Mouse (Mus musculus): Measurements from ENCODE around the gene Sf3b3.

GRCm38 (mm10) chr8:110818593-110818992, 28.0 kb downstream of the Sf3b3 start:
- no peak for TF ChIP-seq CTCF (IDR thresholded peaks at IDR 0.05; ENCODE audit: control insufficient read depth, insufficient read depth, insufficient read length)
- no peak for TF ChIP-seq USF1 (IDR thresholded peaks at IDR 0.05; ENCODE audit: low read depth)
- TF ChIP-seq CEBPB (IDR thresholded peaks at IDR 0.05; ENCODE audit: low read depth) = no peak
- no peak for TF ChIP-seq MYOG (IDR thresholded peaks at IDR 0.05; ENCODE audit: control insufficient read depth, extremely low read depth, insufficient read length)
- no peak for TF ChIP-seq MAX (IDR thresholded peaks at IDR 0.05)
- TF ChIP-seq MYOD1 (IDR thresholded peaks at IDR 0.05; ENCODE audit: control insufficient read depth, insufficient read length, low read depth) = no peak
- TF ChIP-seq FOSL1 (IDR thresholded peaks at IDR 0.05; ENCODE audit: insufficient read depth, low read length, poor library complexity, severe bottlenecking) = no peak
